Mouse (Mus musculus): Measurements from ENCODE around the gene Vat1l. TPM values are rescaled to one million over a fixed set of nuclear protein-coding genes. Genes with fewer than 3 reads are reported as not detected.

The Vat1l gene
- polyA plus RNA-seq, 1 experiment = 33.0 TPM

GRCm38 (mm10) chr8:114335721-114336120 is 130.3 kb downstream of the Vat1l start:
- Histone ChIP-seq H3K27ac (ENCODE audit: insufficient read depth, low read length) (no peak overlapping the region), H3K4me3 (ENCODE audit: insufficient read depth, low read length) (no peak overlapping the region), H3K4me1 (ENCODE audit: control insufficient read depth, insufficient read depth, low read length) (no peaks in the 10 kb centered on the region; the same call in 1 of the 2 replicates)
- TF ChIP-seq CTCF (IDR thresholded peaks at IDR 0.05; ENCODE audit: extremely low read depth, insufficient read depth, low read length) = no peak
- TF ChIP-seq POLR2A (IDR thresholded peaks at IDR 0.05; ENCODE audit: extremely low read depth, insufficient read depth, low read length) = no peak

GRCm38 (mm10) chr8:114342276-114342675 is 136.9 kb downstream of the Vat1l start:
- Histone ChIP-seq H3K4me1 (ENCODE audit: control insufficient read depth, insufficient read depth, low read length) (no peaks in the 10 kb centered on the region), H3K4me3 (ENCODE audit: insufficient read depth, low read length) (no peak overlapping the region), H3K27ac (ENCODE audit: insufficient read depth, low read length) (no peak overlapping the region)
- TF ChIP-seq POLR2A (IDR thresholded peaks at IDR 0.05; ENCODE audit: extremely low read depth, insufficient read depth, low read length) (no peak), CTCF (IDR thresholded peaks at IDR 0.05; ENCODE audit: extremely low read depth, insufficient read depth, low read length) (peak; percentile 32; the same call in 1 of the 2 replicates)

GRCm38 (mm10) chr8:114344789-114345188 is 139.4 kb downstream of the Vat1l start:
- H3K27ac ChIP-seq (ENCODE audit: insufficient read depth, low read length) = no peak overlapping the region
- no peaks in the 10 kb centered on the region for H3K4me1 ChIP-seq (ENCODE audit: control insufficient read depth, insufficient read depth, low read length)
- no peak overlapping the region for H3K4me3 ChIP-seq (ENCODE audit: insufficient read depth, low read length)
- TF ChIP-seq CTCF (IDR thresholded peaks at IDR 0.05; ENCODE audit: extremely low read depth, insufficient read depth, low read length) = no peak
- TF ChIP-seq POLR2A (IDR thresholded peaks at IDR 0.05; ENCODE audit: extremely low read depth, insufficient read depth, low read length) = no peak

GRCm38 (mm10) chr8:114346045-114346444 is 140.6 kb downstream of the Vat1l start:
- no peak overlapping the region for H3K4me3 ChIP-seq (ENCODE audit: insufficient read depth, low read length)
- no peaks in the 10 kb centered on the region for H3K4me1 ChIP-seq (ENCODE audit: control insufficient read depth, insufficient read depth, low read length)
- no peak overlapping the region for H3K27ac ChIP-seq (ENCODE audit: insufficient read depth, low read length)
- no peak for TF ChIP-seq CTCF (IDR thresholded peaks at IDR 0.05; ENCODE audit: extremely low read depth, insufficient read depth, low read length)
- no peak for TF ChIP-seq POLR2A (IDR thresholded peaks at IDR 0.05; ENCODE audit: extremely low read depth, insufficient read depth, low read length)

- H3K4me1 ChIP-seq (ENCODE audit: control insufficient read depth, insufficient read depth, low read length) = no peaks in the 10 kb centered on the region
- H3K27ac ChIP-seq (ENCODE audit: insufficient read depth, low read length) = no peak overlapping the region
- no peak overlapping the region for H3K4me3 ChIP-seq (ENCODE audit: insufficient read depth, low read length)
- TF ChIP-seq POLR2A (IDR thresholded peaks at IDR 0.05; ENCODE audit: extremely low read depth, insufficient read depth, low read length) (no peak), CTCF (IDR thresholded peaks at IDR 0.05; ENCODE audit: extremely low read depth, insufficient read depth, low read length) (no peak)
Observed at GRCm38 (mm10) chr8:114351643-114352427, 146.4 kb downstream of the Vat1l start.

- no peak for TF ChIP-seq CTCF (IDR thresholded peaks at IDR 0.05; ENCODE audit: extremely low read depth, insufficient read depth, low read length)
- no peak for TF ChIP-seq POLR2A (IDR thresholded peaks at IDR 0.05; ENCODE audit: extremely low read depth, insufficient read depth, low read length)
- no peak overlapping the region for H3K27ac ChIP-seq (ENCODE audit: insufficient read depth, low read length)
- no peak overlapping the region for H3K4me3 ChIP-seq (ENCODE audit: insufficient read depth, low read length)
- H3K4me1 ChIP-seq (ENCODE audit: control insufficient read depth, insufficient read depth, low read length) = no peaks in the 10 kb centered on the region
Observed at GRCm38 (mm10) chr8:114360506-114360905, 155.1 kb downstream of the Vat1l start.

GRCm38 (mm10) chr8:114363167-114363566 is 157.8 kb downstream of the Vat1l start:
- Histone ChIP-seq H3K27ac (ENCODE audit: insufficient read depth, low read length) (no peak overlapping the region), H3K4me1 (ENCODE audit: control insufficient read depth, insufficient read depth, low read length) (no peaks in the 10 kb centered on the region), H3K4me3 (ENCODE audit: insufficient read depth, low read length) (no peak overlapping the region)
- TF ChIP-seq POLR2A (IDR thresholded peaks at IDR 0.05; ENCODE audit: extremely low read depth, insufficient read depth, low read length) (no peak), CTCF (IDR thresholded peaks at IDR 0.05; ENCODE audit: extremely low read depth, insufficient read depth, low read length) (peak; percentile 19; the same call in 1 of the 2 replicates)

GRCm38 (mm10) chr8:114363656-114364055 is 158.2 kb downstream of the Vat1l start:
- no peaks in the 10 kb centered on the region for H3K4me1 ChIP-seq (ENCODE audit: control insufficient read depth, insufficient read depth, low read length)
- no peak overlapping the region for H3K4me3 ChIP-seq (ENCODE audit: insufficient read depth, low read length)
- TF ChIP-seq POLR2A (IDR thresholded peaks at IDR 0.05; ENCODE audit: extremely low read depth, insufficient read depth, low read length) (no peak), CTCF (IDR thresholded peaks at IDR 0.05; ENCODE audit: extremely low read depth, insufficient read depth, low read length) (no peak)
- no peak overlapping the region for H3K27ac ChIP-seq (ENCODE audit: insufficient read depth, low read length)

GRCm38 (mm10) chr8:114369038-114369976 is 163.9 kb downstream of the Vat1l start:
- no peaks in the 10 kb centered on the region for H3K4me1 ChIP-seq (ENCODE audit: control insufficient read depth, insufficient read depth, low read length)
- H3K27ac ChIP-seq (ENCODE audit: insufficient read depth, low read length) = no peak overlapping the region
- no peak overlapping the region for H3K4me3 ChIP-seq (ENCODE audit: insufficient read depth, low read length)
- TF ChIP-seq POLR2A (IDR thresholded peaks at IDR 0.05; ENCODE audit: extremely low read depth, insufficient read depth, low read length) = no peak
- TF ChIP-seq CTCF (IDR thresholded peaks at IDR 0.05; ENCODE audit: extremely low read depth, insufficient read depth, low read length) = peak; percentile 92
